Mouse (Mus musculus): ENCODE data around the gene Sbf2. TPM values are rescaled to one million over a fixed set of nuclear protein-coding genes. Genes with fewer than 3 reads are reported as not detected.

Sbf2 gene
- polyA plus RNA-seq, 1 experiment: 37.0 TPM

DNA sequence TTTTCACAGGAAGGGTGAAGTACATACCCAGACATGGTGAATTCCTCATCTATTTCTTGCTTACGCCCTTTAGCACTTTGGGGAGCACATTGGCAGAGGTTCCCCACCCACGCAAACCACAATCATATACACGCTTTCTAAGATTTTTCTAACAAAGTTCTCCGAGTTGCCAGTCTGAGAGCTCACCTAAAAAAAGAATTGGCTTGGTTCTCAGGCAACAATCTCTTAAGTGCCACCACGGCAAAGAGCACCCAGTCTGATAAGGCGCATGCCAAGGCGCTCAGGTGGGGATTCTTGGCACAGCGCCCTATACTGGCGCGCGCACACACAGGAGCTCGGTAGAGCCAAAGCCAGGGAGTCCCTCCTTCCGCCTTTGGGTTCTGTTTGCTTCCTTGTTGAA lies 10.2 kb upstream of the Sbf2 start:
- Histone ChIP-seq H3K27me3 (ENCODE audit: control insufficient read depth, insufficient read depth, low read length) (no peaks in the 10 kb centered on the region), H3K4me1 (ENCODE audit: control insufficient read depth, insufficient read depth, low read length) (peaks cover 16% of the 10 kb centered on the region), H3K27ac (ENCODE audit: control insufficient read depth, insufficient read depth, low read depth, low read length) (no peak overlapping the region), H3K4me3 (ENCODE audit: control insufficient read depth, low read depth, low read length) (no peak overlapping the region), H3K36me3 (ENCODE audit: control insufficient read depth, insufficient read depth, low read length) (no peaks in the 10 kb centered on the region)
- TF ChIP-seq CTCF (IDR thresholded peaks at IDR 0.05; ENCODE audit: control insufficient read depth, insufficient read depth, insufficient replicate concordance, low read depth, low read length) (no peak), POLR2A (IDR thresholded peaks at IDR 0.05; ENCODE audit: control insufficient read depth, low read depth, low read length) (no peak)

DNA sequence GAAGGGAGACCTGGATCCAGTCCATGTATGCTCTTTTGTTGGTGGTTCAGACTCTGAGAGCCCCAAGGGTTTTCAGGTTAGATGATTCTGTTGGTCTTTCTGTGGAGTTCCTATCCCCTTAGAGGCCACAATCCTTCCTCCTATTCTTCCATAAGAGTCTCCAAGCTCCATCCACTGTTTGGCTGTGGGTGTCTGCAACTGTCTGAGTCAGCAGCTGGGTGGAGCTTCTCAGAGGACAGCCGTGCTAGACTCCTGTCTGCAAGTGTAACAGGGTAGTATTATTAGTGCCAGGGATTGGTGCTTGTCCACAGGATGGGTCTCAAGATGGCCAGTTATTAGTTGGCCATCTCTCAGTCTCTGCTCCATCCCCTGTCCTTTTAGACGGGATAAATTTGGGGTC lies 9.3 kb upstream of the Sbf2 start:
- Histone ChIP-seq H3K36me3 (ENCODE audit: control insufficient read depth, insufficient read depth, low read length) (no peaks in the 10 kb centered on the region), H3K27ac (ENCODE audit: control insufficient read depth, insufficient read depth, low read depth, low read length) (no peak overlapping the region), H3K4me3 (ENCODE audit: control insufficient read depth, low read depth, low read length) (no peak overlapping the region), H3K4me1 (ENCODE audit: control insufficient read depth, insufficient read depth, low read length) (peaks cover 14% of the 10 kb centered on the region), H3K27me3 (ENCODE audit: control insufficient read depth, insufficient read depth, low read length) (no peaks in the 10 kb centered on the region)
- TF ChIP-seq CTCF (IDR thresholded peaks at IDR 0.05; ENCODE audit: control insufficient read depth, insufficient read depth, insufficient replicate concordance, low read depth, low read length) (no peak), POLR2A (IDR thresholded peaks at IDR 0.05; ENCODE audit: control insufficient read depth, low read depth, low read length) (no peak)

DNA sequence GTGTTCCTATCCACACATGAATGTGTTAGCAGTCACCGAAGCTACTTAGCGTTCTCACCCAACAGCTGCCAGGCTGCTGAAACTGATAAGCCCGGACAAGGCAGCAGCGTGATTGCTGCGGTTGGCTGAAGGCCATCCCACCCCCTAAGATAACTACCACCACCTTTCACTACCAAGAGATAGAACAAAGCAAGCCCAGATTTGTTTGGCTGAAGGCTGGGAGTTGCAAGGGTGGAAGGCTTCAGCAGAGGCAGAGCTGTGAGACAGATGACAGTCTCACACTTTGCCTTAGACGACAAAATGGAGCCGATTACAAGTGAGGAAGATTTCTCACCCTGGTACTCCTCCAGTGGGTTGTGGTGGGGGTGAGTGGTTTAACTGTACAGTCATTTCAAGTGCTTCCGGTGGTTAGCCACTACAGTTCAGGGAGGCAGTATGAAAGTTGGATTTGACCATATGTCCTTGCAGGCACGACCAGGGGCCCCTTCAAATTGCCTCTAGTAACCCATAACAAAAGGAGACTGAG lies 4.4 kb upstream of the Sbf2 start:
- no peaks in the 10 kb centered on the region for H3K27me3 ChIP-seq (ENCODE audit: control insufficient read depth, insufficient read depth, low read length)
- no peak overlapping the region for H3K27ac ChIP-seq (ENCODE audit: control insufficient read depth, insufficient read depth, low read depth, low read length)
- peaks cover 9% of the 10 kb centered on the region for H3K4me1 ChIP-seq (ENCODE audit: control insufficient read depth, insufficient read depth, low read length)
- no peaks in the 10 kb centered on the region for H3K36me3 ChIP-seq (ENCODE audit: control insufficient read depth, insufficient read depth, low read length)
- H3K4me3 ChIP-seq (ENCODE audit: control insufficient read depth, low read depth, low read length): no peak overlapping the region
- TF ChIP-seq POLR2A (IDR thresholded peaks at IDR 0.05; ENCODE audit: control insufficient read depth, low read depth, low read length) (no peak), CTCF (IDR thresholded peaks at IDR 0.05; ENCODE audit: control insufficient read depth, insufficient read depth, insufficient replicate concordance, low read depth, low read length) (no peak)

DNA sequence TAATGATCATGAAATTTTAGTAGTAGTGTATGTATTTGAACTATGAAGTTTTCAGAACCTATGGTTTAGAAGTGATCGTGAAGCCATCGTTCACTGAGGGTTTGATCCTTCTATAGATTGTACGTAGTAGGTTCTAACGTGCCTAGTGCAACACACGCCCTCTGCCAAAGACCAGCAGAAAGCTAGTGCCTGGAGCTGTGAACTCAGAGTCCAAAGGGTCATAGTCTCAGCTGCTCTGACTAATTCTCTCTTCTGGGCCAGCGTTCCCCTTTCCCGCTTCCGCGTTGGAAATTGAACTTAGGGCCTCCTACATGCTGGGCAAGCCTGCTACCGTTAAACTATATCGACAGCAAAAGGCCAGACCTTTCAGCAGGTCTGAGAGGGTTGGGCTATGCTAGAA lies 1.1 kb upstream of the Sbf2 start:
- Histone ChIP-seq H3K4me3 (ENCODE audit: control insufficient read depth, low read depth, low read length) (no peak overlapping the region), H3K27me3 (ENCODE audit: control insufficient read depth, insufficient read depth, low read length) (no peaks in the 10 kb centered on the region), H3K4me1 (ENCODE audit: control insufficient read depth, insufficient read depth, low read length) (peaks cover 14% of the 10 kb centered on the region), H3K36me3 (ENCODE audit: control insufficient read depth, insufficient read depth, low read length) (no peaks in the 10 kb centered on the region), H3K27ac (ENCODE audit: control insufficient read depth, insufficient read depth, low read depth, low read length) (peak overlapping the region; percentile 25; the same call in 1 of the 2 replicates)
- TF ChIP-seq CTCF (IDR thresholded peaks at IDR 0.05; ENCODE audit: control insufficient read depth, insufficient read depth, insufficient replicate concordance, low read depth, low read length) (no peak), POLR2A (IDR thresholded peaks at IDR 0.05; ENCODE audit: control insufficient read depth, low read depth, low read length) (no peak)

DNA sequence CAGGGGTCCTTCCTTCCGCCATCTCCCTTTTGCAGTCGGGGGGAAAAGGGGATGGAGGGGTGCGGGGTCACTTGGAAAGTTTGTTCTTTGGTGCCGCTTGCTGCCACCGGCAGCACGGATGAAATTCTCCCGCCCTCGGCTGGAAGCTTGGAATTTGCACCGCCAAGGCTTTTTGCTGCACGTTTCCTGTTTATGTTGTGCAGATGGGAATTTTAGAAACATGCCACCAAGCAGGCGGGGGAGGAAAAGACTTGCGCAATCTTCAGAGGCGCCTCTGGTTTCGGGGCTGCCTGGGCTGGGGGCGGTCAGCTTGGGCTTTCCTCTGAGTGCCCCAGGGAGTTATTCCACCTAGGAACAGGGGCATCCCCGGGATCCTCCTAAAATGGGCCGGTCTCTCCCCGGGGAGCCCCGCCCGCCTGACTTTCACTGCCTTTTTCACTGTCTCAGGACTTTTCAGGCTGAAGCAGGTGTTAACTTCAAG lies 469 bp upstream of the Sbf2 start:
- peak overlapping the region; percentile 98 for H3K27ac ChIP-seq (ENCODE audit: control insufficient read depth, insufficient read depth, low read depth, low read length)
- peak overlapping the region; percentile 96 for H3K4me3 ChIP-seq (ENCODE audit: control insufficient read depth, low read depth, low read length)
- peaks cover 14% of the 10 kb centered on the region for H3K4me1 ChIP-seq (ENCODE audit: control insufficient read depth, insufficient read depth, low read length)
- H3K36me3 ChIP-seq (ENCODE audit: control insufficient read depth, insufficient read depth, low read length): no peaks in the 10 kb centered on the region
- no peaks in the 10 kb centered on the region for H3K27me3 ChIP-seq (ENCODE audit: control insufficient read depth, insufficient read depth, low read length)
- TF ChIP-seq POLR2A (IDR thresholded peaks at IDR 0.05; ENCODE audit: control insufficient read depth, low read depth, low read length) (no peak), CTCF (IDR thresholded peaks at IDR 0.05; ENCODE audit: control insufficient read depth, insufficient read depth, insufficient replicate concordance, low read depth, low read length) (no peak)

DNA sequence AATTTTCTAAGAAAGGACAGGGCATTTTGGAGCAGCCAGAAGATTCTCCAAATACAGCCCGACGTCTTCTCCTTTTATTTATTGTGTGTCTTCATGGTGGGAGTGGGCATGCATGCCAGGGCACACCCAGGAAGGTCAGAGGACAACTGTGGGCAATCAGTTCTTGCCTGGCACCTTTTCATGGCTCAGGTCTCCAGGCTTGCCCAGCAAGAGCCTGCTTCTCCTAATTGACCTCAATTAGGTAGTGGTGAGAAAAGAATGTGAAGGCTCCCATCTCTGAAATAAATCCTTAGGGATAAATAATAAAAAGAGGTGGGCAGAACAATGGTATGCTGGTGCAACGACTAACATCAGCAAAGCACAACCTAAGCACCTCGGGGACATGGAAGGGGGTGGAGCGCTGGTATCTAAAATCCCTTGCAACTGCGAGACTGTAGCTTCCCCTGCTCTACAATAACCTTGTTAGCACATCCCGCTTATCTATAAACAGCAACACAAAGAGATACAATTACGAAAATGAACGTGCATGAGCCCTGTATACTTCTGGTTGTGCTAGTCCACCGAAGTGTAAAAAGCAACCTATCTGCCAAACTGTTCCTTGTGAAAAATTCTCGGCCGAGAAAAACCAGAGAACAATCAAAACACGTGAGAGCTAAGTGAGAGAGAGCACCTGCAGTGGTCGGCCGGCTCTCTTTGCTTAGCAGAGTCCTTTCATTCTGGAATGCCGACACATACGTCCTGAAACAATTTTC lies 1.2 kb downstream of the Sbf2 start:
- TF ChIP-seq POLR2A (IDR thresholded peaks at IDR 0.05; ENCODE audit: control insufficient read depth, low read depth, low read length) (no peak), CTCF (IDR thresholded peaks at IDR 0.05; ENCODE audit: control insufficient read depth, insufficient read depth, insufficient replicate concordance, low read depth, low read length) (no peak)

DNA sequence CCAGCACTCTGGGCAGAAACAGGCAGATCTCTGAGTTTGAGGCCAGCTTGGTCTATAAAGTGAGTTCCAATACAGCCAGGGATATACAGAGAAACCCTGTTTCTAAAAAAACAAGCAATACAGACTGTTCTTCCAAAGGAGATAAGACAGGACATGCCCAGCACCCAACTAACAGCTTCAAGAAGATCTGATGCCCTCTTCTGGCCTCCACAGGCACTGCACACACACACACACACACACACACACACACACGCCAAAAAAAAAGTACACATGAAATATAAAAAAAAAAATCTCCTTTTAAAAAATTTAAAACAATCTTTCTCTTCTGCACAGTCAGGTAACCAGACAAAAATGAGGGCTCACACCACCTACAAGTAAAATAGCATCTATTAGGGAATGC lies 7.8 kb downstream of the Sbf2 start:
- H3K4me3 ChIP-seq (ENCODE audit: control insufficient read depth, low read depth, low read length): no peak overlapping the region
- H3K4me1 ChIP-seq (ENCODE audit: control insufficient read depth, insufficient read depth, low read length): no peaks in the 10 kb centered on the region; the same call in 1 of the 2 replicates
- no peaks in the 10 kb centered on the region for H3K27me3 ChIP-seq (ENCODE audit: control insufficient read depth, insufficient read depth, low read length)
- no peak overlapping the region for H3K27ac ChIP-seq (ENCODE audit: control insufficient read depth, insufficient read depth, low read depth, low read length)
- no peaks in the 10 kb centered on the region for H3K36me3 ChIP-seq (ENCODE audit: control insufficient read depth, insufficient read depth, low read length)
- TF ChIP-seq POLR2A (IDR thresholded peaks at IDR 0.05; ENCODE audit: control insufficient read depth, low read depth, low read length) (no peak), CTCF (IDR thresholded peaks at IDR 0.05; ENCODE audit: control insufficient read depth, insufficient read depth, insufficient replicate concordance, low read depth, low read length) (no peak)

More for the DNA sequence above, 1.2 kb downstream of the Sbf2 start:
- Histone ChIP-seq H3K36me3 (ENCODE audit: control insufficient read depth, insufficient read depth, low read length) (no peaks in the 10 kb centered on the region), H3K4me3 (ENCODE audit: control insufficient read depth, low read depth, low read length) (peak overlapping the region; percentile 96), H3K27me3 (ENCODE audit: control insufficient read depth, insufficient read depth, low read length) (no peaks in the 10 kb centered on the region), H3K27ac (ENCODE audit: control insufficient read depth, insufficient read depth, low read depth, low read length) (peak overlapping the region; percentile 98), H3K4me1 (ENCODE audit: control insufficient read depth, insufficient read depth, low read length) (peaks cover 14% of the 10 kb centered on the region)
